Mouse (Mus musculus) liver, adult (tissue): ENCODE measurements around the gene Kank1.

Experiments
- GATA4 ChIP-seq: IDR thresholded peaks from 2 replicates; pipeline ENCODE4 v1.6.1; 2014; ENCODE audit warnings: mild to moderate bottlenecking, low read length; ENCODE audit not compliant: insufficient replicate concordance

The Kank1 gene

GRCm38 (mm10) chr19:25325113-25326001 lies 88.6 kb downstream of the Kank1 start:
- no peak for TF ChIP-seq GATA4

GRCm38 (mm10) chr19:25326002-25326300 lies 89.2 kb downstream of the Kank1 start:
- TF ChIP-seq GATA4: no peak

- TF ChIP-seq GATA4: no peak
These were observed 90.9 kb downstream of the Kank1 start for GRCm38 (mm10) chr19:25327633-25328032.

GRCm38 (mm10) chr19:25334360-25334759 lies 97.6 kb downstream of the Kank1 start:
- TF ChIP-seq GATA4: no peak

GRCm38 (mm10) chr19:25336731-25337130 lies 100.0 kb downstream of the Kank1 start:
- TF ChIP-seq GATA4: no peak

GRCm38 (mm10) chr19:25340630-25341620 lies 104.2 kb downstream of the Kank1 start:
- TF ChIP-seq GATA4: no peak

- TF ChIP-seq GATA4: no peak
These were observed 105.3 kb downstream of the Kank1 start for GRCm38 (mm10) chr19:25342026-25342425.

GRCm38 (mm10) chr19:25343657-25344322 lies 107.0 kb downstream of the Kank1 start:
- TF ChIP-seq GATA4: no peak

- no peak for TF ChIP-seq GATA4
These were observed 107.6 kb downstream of the Kank1 start for GRCm38 (mm10) chr19:25344371-25344770.

GRCm38 (mm10) chr19:25345972-25346371 lies 109.2 kb downstream of the Kank1 start:
- no peak for TF ChIP-seq GATA4

GRCm38 (mm10) chr19:25347515-25347914 lies 110.7 kb downstream of the Kank1 start:
- peak; percentile 87; the same call in 1 of the 2 replicates for TF ChIP-seq GATA4

- no peak for TF ChIP-seq GATA4
These were observed 114.6 kb downstream of the Kank1 start for GRCm38 (mm10) chr19:25351257-25351955.

GRCm38 (mm10) chr19:25357094-25357493 lies 120.3 kb downstream of the Kank1 start:
- no peak for TF ChIP-seq GATA4

GRCm38 (mm10) chr19:25358486-25359120 lies 121.8 kb downstream of the Kank1 start:
- no peak for TF ChIP-seq GATA4

- TF ChIP-seq GATA4: no peak
These were observed 123.8 kb downstream of the Kank1 start for GRCm38 (mm10) chr19:25360571-25361029.

GRCm38 (mm10) chr19:25361956-25362355 lies 125.2 kb downstream of the Kank1 start:
- no peak for TF ChIP-seq GATA4
